Mouse (Mus musculus): ENCODE measurements around the gene Fis1.

DNA sequence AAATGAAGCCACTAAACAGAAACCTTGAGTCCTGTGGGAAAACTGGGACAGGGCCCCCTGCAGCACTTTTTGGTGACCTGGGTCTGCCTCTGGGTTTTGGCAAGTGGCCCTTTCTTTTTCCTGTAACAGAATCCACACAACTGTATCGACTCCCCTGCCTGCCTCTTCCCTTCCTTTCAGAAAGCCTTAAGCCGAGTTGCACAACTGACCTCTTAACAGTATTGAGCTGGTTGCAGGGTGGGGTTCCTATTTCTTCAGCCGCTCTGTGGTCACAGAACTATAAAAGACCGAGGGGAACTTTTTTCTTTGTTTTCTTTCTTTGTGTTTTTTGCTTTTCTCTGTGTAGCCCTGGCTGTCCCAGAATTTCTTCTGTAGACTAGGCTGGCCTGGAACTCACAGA, 24.7 kb downstream of the Fis1 start:
- no peak for TF ChIP-seq CTCF (conservative IDR thresholded peaks at IDR 0.05; ENCODE audit: low read length)
- TF ChIP-seq NANOG (IDR thresholded peaks at IDR 0.05; ENCODE audit: borderline replicate concordance, low read length): no peak
